ENCODE assay signal across 34 mouse cellular contexts in genomic region chr1:166184391-166185229, GRCm38 (mm10). TPM values are rescaled to one million over a fixed set of nuclear protein-coding genes. Genes with fewer than 3 reads are reported as not detected.
DNase-seq lines count a peak whose midpoint lies in the region; ATAC-seq and TF ChIP-seq lines count a peak whose summit lies in the region.
"Had no signal": no experiment of that assay in that cellular context is flagged by ENCODE, and none has a peak within 500 bp of the region (broad histone marks: within the 10 kb centered on the region; RNA-seq: fewer than 3 reads in every experiment).

No protein-coding gene starts in this region.

- 76% methylated on average over 22 of the region's 22 CpGs for WGBS in hindbrain, postnatal 0 days
- 81% methylated on average over 22 of the region's 22 CpGs for WGBS in hindbrain, embryonic 13.5 days
- WGBS in midbrain, embryonic 11.5 days, result 84% methylated on average over 22 of the region's 22 CpGs
- 83% methylated on average over 22 of the region's 22 CpGs for WGBS in midbrain, postnatal 0 days

- DNase-seq in frontal cortex, postnatal 10 days (ENCODE audit: low spot score in 2 of 2), result no peak
- no peak for DNase-seq in hindbrain, postnatal 0 days (ENCODE audit: low spot score)
- DNase-seq in midbrain, embryonic 11.5 days (ENCODE audit: low spot score, missing footprints), result peak; percentile 83
- no peak for DNase-seq in midbrain, postnatal 0 days (ENCODE audit: low spot score)
- DNase-seq: adrenal gland, postnatal 10 days; cerebellum, adult 2 months; cerebellum, postnatal 25 days; embryo, embryonic 11 days; gastrocnemius, postnatal 25 days; heart, adult 2 months; kidney, adult 2 months; lung, embryonic 14.5 days; thymus, adult 18-20 months; thymus, postnatal 36 days had no signal

- TF ChIP-seq POLR2A in cortical plate, adult 2 months (IDR thresholded peaks at IDR 0.05; ENCODE audit: extremely low read depth, insufficient read depth, low read length), result no peak

- no peak overlapping the region for H3K4me3 ChIP-seq in hindbrain, postnatal 0 days (ENCODE audit: low read length)
- no peak overlapping the region for H3K4me3 ChIP-seq in hindbrain, embryonic 13.5 days
- H3K4me3 ChIP-seq in midbrain, embryonic 11.5 days (ENCODE audit: low read depth, low read length), result no peak overlapping the region
- H3K4me3 ChIP-seq in midbrain, postnatal 0 days (ENCODE audit: low read depth, low read length), result no peak overlapping the region
- no peak overlapping the region for H3K4me3 ChIP-seq in cortical plate, adult 2 months (ENCODE audit: insufficient read depth, low read length)
- H3K4me3 ChIP-seq: embryonic facial prominence, embryonic 13.5 days; erythroblast, embryonic 14.5 days; forebrain, embryonic 12.5 days; heart, adult 2 months; hindbrain, embryonic 12.5 days; limb, embryonic 15.5 days had no signal

- no peak for TF ChIP-seq CTCF in hindbrain, postnatal 0 days (IDR thresholded peaks at IDR 0.05; ENCODE audit: low read depth)
- TF ChIP-seq CTCF in midbrain, postnatal 0 days (IDR thresholded peaks at IDR 0.05), result no peak
- TF ChIP-seq CTCF in cortical plate, adult 2 months (IDR thresholded peaks at IDR 0.05; ENCODE audit: extremely low read depth, insufficient read depth, low read length), result no peak

- no peaks in the 10 kb centered on the region for H3K27me3 ChIP-seq in hindbrain, postnatal 0 days (ENCODE audit: insufficient read depth, low read length)
- H3K27me3 ChIP-seq in hindbrain, embryonic 13.5 days, result no peaks in the 10 kb centered on the region
- H3K27me3 ChIP-seq in midbrain, embryonic 11.5 days (ENCODE audit: control insufficient read depth, insufficient read depth, low read length), result no peaks in the 10 kb centered on the region
- no peaks in the 10 kb centered on the region for H3K27me3 ChIP-seq in midbrain, postnatal 0 days (ENCODE audit: insufficient read depth, low read length)
- H3K27me3 ChIP-seq: embryonic facial prominence, embryonic 13.5 days; forebrain, embryonic 12.5 days; hindbrain, embryonic 12.5 days; limb, embryonic 15.5 days had no signal

- ATAC-seq in frontal cortex, adult (ENCODE audit: low TSS enrichment), result peak; percentile 84
- ATAC-seq in hindbrain, postnatal 0 days, result no peak
- no peak for ATAC-seq in hindbrain, embryonic 13.5 days (ENCODE audit: low FRiP score)
- no peak for ATAC-seq in midbrain, embryonic 11.5 days (ENCODE audit: low FRiP score)
- no peak for ATAC-seq in midbrain, postnatal 0 days (ENCODE audit: low FRiP score)

- H3K4me2 ChIP-seq in hindbrain, postnatal 0 days (ENCODE audit: low read depth, low read length), result no peak overlapping the region
- H3K4me2 ChIP-seq in hindbrain, embryonic 13.5 days, result no peak overlapping the region
- H3K4me2 ChIP-seq in midbrain, embryonic 11.5 days, result no peak overlapping the region
- H3K4me2 ChIP-seq in midbrain, postnatal 0 days (ENCODE audit: low read depth, low read length, poor library complexity, severe bottlenecking), result no peak overlapping the region
- H3K4me2 ChIP-seq: embryonic facial prominence, embryonic 13.5 days; forebrain, embryonic 12.5 days; hindbrain, embryonic 12.5 days; limb, embryonic 15.5 days; lung, embryonic 14.5 days had no signal

- H3K4me1 ChIP-seq in hindbrain, postnatal 0 days (ENCODE audit: insufficient read depth, low read length), result no peaks in the 10 kb centered on the region; the same call in 1 of the 2 replicates
- 0 out of 2 replicates have a peak, but pooled peaks cover 9% of the 10 kb centered on the region for H3K4me1 ChIP-seq in hindbrain, embryonic 13.5 days (replicated peaks)
- H3K4me1 ChIP-seq in midbrain, embryonic 11.5 days (ENCODE audit: control insufficient read depth, insufficient read depth, low read length), result peaks cover under 1% of the 10 kb centered on the region; the same call in 1 of the 2 replicates
- no peaks in the 10 kb centered on the region; the same call in 1 of the 2 replicates for H3K4me1 ChIP-seq in midbrain, postnatal 0 days (ENCODE audit: insufficient read depth, low read length)
- H3K4me1 ChIP-seq in cortical plate, adult 2 months (ENCODE audit: control insufficient read depth, insufficient read depth, low read length), result peaks cover 6% of the 10 kb centered on the region
- H3K4me1 ChIP-seq: embryonic facial prominence, embryonic 13.5 days; forebrain, embryonic 12.5 days had no signal

- no peaks in the 10 kb centered on the region for H3K36me3 ChIP-seq in hindbrain, postnatal 0 days (ENCODE audit: insufficient read depth, low read length)
- H3K36me3 ChIP-seq in hindbrain, embryonic 13.5 days, result no peaks in the 10 kb centered on the region
- no peaks in the 10 kb centered on the region for H3K36me3 ChIP-seq in midbrain, embryonic 11.5 days (ENCODE audit: control insufficient read depth, insufficient read depth, low read length)
- H3K36me3 ChIP-seq in midbrain, postnatal 0 days (ENCODE audit: insufficient read depth, low read length), result no peaks in the 10 kb centered on the region
- H3K36me3 ChIP-seq: embryonic facial prominence, embryonic 13.5 days; forebrain, embryonic 12.5 days; hindbrain, embryonic 12.5 days; limb, embryonic 15.5 days had no signal

- H3K27ac ChIP-seq in hindbrain, postnatal 0 days, result peak overlapping the region; percentile 22
- no peak overlapping the region for H3K27ac ChIP-seq in hindbrain, embryonic 13.5 days
- H3K27ac ChIP-seq in midbrain, embryonic 11.5 days (ENCODE audit: low read depth, low read length), result no peak overlapping the region
- H3K27ac ChIP-seq in midbrain, postnatal 0 days (ENCODE audit: low read depth, low read length), result no peak overlapping the region
- H3K27ac ChIP-seq in cortical plate, adult 2 months (ENCODE audit: insufficient read depth, low read length), result peak overlapping the region; percentile 18
- H3K27ac ChIP-seq: embryonic facial prominence, embryonic 13.5 days; forebrain, embryonic 12.5 days; heart, adult 2 months; hindbrain, embryonic 12.5 days; kidney, postnatal 0 days; limb, embryonic 15.5 days; liver, embryonic 14.5 days had no signal

- no peak overlapping the region for H3K9ac ChIP-seq in hindbrain, postnatal 0 days (replicated peaks; ENCODE audit: low read length)
- H3K9ac ChIP-seq in hindbrain, embryonic 13.5 days, result no peak overlapping the region
- H3K9ac ChIP-seq in midbrain, embryonic 11.5 days (ENCODE audit: low read length), result no peak overlapping the region
- no peak overlapping the region for H3K9ac ChIP-seq in midbrain, postnatal 0 days (replicated peaks; ENCODE audit: low read length, poor library complexity, severe bottlenecking)
- H3K9ac ChIP-seq: embryonic facial prominence, embryonic 13.5 days; forebrain, embryonic 12.5 days; hindbrain, embryonic 12.5 days; limb, embryonic 15.5 days; liver, embryonic 14.5 days; lung, embryonic 14.5 days had no signal

- no peaks in the 10 kb centered on the region for H3K9me3 ChIP-seq in hindbrain, postnatal 0 days (ENCODE audit: low read length)
- no peaks in the 10 kb centered on the region for H3K9me3 ChIP-seq in hindbrain, embryonic 13.5 days
- H3K9me3 ChIP-seq in midbrain, embryonic 11.5 days (ENCODE audit: control insufficient read depth, low read length), result no peaks in the 10 kb centered on the region
- no peaks in the 10 kb centered on the region for H3K9me3 ChIP-seq in midbrain, postnatal 0 days (ENCODE audit: low read length)
- H3K9me3 ChIP-seq: embryonic facial prominence, embryonic 13.5 days; forebrain, embryonic 12.5 days; hindbrain, embryonic 12.5 days; limb, embryonic 15.5 days had no signal

RNA-seq across cellular contexts. Expression of gene Mael, which starts 53.9 kb away (rescaled TPM):
- total RNA-seq in hindbrain, postnatal 0 days (2014; rRNA removed), result not detected in 2 replicates
- polyA plus RNA-seq in hindbrain, postnatal 0 days (2015; fragmentation: Nextera tagmentation; extraction: Ambion mirVana), result 0.21 and 0.26 TPM in 2 replicates
- not detected in 2 replicates for polyA plus RNA-seq in hindbrain, embryonic 13.5 days (2015; fragmentation: Nextera tagmentation; extraction: Ambion mirVana)
- polyA plus RNA-seq in midbrain, embryonic 11.5 days (2014; fragmentation: Nextera tagmentation; extraction: Ambion mirVana), result 0.08 TPM in 1 of 2 replicates, not detected in the other
- total RNA-seq in midbrain, postnatal 0 days (2014; rRNA removed), result 0.22 and 1.2 TPM in 2 replicates
- polyA plus RNA-seq in midbrain, postnatal 0 days (2015; fragmentation: Nextera tagmentation; extraction: Ambion mirVana), result 0.25 and 0.48 TPM in 2 replicates
- 0.06 TPM in 1 of 2 replicates, not detected in the other for polyA plus RNA-seq in cortical plate, adult 2 months (2012; rRNA removed)
- total RNA-seq: adrenal gland, postnatal 10 days; gastrocnemius, postnatal 25 days; heart, adult 2 months; layer of hippocampus, postnatal 14 days; megakaryocyte, adult 5-6 weeks; monocyte, adult 5-6 weeks; neutrophil, adult 5-6 weeks had no signal
- polyA plus RNA-seq: embryonic facial prominence, embryonic 13.5 days; erythroblast, embryonic 14.5 days; forebrain, embryonic 12.5 days; heart, postnatal 0 days; hindbrain, embryonic 12.5 days; intestine, embryonic 14.5 days; kidney, postnatal 0 days; large intestine, adult 2 months; liver, embryonic 14.5 days; lung, embryonic 14.5 days; small intestine, adult 2 months; stomach, embryonic 16.5 days had no signal

RNA-seq across cellular contexts. Expression of gene Gpa33, which starts 54.6 kb away (rescaled TPM):
- total RNA-seq in hindbrain, postnatal 0 days (2014; rRNA removed), result not detected in 2 replicates
- polyA plus RNA-seq in hindbrain, postnatal 0 days (2015; fragmentation: Nextera tagmentation; extraction: Ambion mirVana), result 0.06 and 0.09 TPM in 2 replicates
- polyA plus RNA-seq in hindbrain, embryonic 13.5 days (2015; fragmentation: Nextera tagmentation; extraction: Ambion mirVana), result 0.14 TPM in 1 of 2 replicates, not detected in the other
- polyA plus RNA-seq in midbrain, embryonic 11.5 days (2014; fragmentation: Nextera tagmentation; extraction: Ambion mirVana), result 0.17 and 0.38 TPM in 2 replicates
- 0.14 TPM in 1 of 2 replicates, not detected in the other for total RNA-seq in midbrain, postnatal 0 days (2014; rRNA removed)
- polyA plus RNA-seq in midbrain, postnatal 0 days (2015; fragmentation: Nextera tagmentation; extraction: Ambion mirVana), result 0.17 TPM in 1 of 2 replicates, not detected in the other
- not detected in 2 replicates for polyA plus RNA-seq in cortical plate, adult 2 months (2012; rRNA removed)
- total RNA-seq: gastrocnemius, postnatal 25 days; heart, adult 2 months; layer of hippocampus, postnatal 14 days; left cerebral cortex, postnatal 25 days; megakaryocyte, adult 5-6 weeks; monocyte, adult 5-6 weeks; neutrophil, adult 5-6 weeks had no signal
- polyA plus RNA-seq: cerebellum, adult 2 months; erythroblast, embryonic 14.5 days; forebrain, embryonic 12.5 days; heart, adult 2 months; lung, embryonic 14.5 days had no signal

RNA-seq across cellular contexts. Expression of gene Dusp27, which starts 56.9 kb away (rescaled TPM):
- 0.36 and 0.58 TPM in 2 replicates for total RNA-seq in hindbrain, postnatal 0 days (2014; rRNA removed)
- polyA plus RNA-seq in hindbrain, postnatal 0 days (2015; fragmentation: Nextera tagmentation; extraction: Ambion mirVana), result 0.64 and 1.0 TPM in 2 replicates
- 1.2 and 1.6 TPM in 2 replicates for polyA plus RNA-seq in hindbrain, embryonic 13.5 days (2015; fragmentation: Nextera tagmentation; extraction: Ambion mirVana)
- 2.3 and 2.4 TPM in 2 replicates for polyA plus RNA-seq in midbrain, embryonic 11.5 days (2014; fragmentation: Nextera tagmentation; extraction: Ambion mirVana)
- 0.71 and 1.2 TPM in 2 replicates for total RNA-seq in midbrain, postnatal 0 days (2014; rRNA removed)
- 0.59 and 0.72 TPM in 2 replicates for polyA plus RNA-seq in midbrain, postnatal 0 days (2015; fragmentation: Nextera tagmentation; extraction: Ambion mirVana)
- polyA plus RNA-seq in cortical plate, adult 2 months (2012; rRNA removed), result 0.21 and 0.25 TPM in 2 replicates
- total RNA-seq: megakaryocyte, adult 5-6 weeks; monocyte, adult 5-6 weeks; neutrophil, adult 5-6 weeks had no signal
- polyA plus RNA-seq: erythroblast, embryonic 14.5 days had no signal

Comparison
In these comparisons a context has a peak if more than half of its experiments do, and no peak if none do; other contexts are left out.
1. H3K27ac ChIP-seq: peak in hindbrain, postnatal 0 days (single experiment) and cortical plate, adult 2 months (single experiment); none in hindbrain, embryonic 13.5 days (single experiment), midbrain, embryonic 11.5 days (single experiment) and midbrain, postnatal 0 days (single experiment).